Mouse (Mus musculus) lung, adult 10 weeks (tissue): ENCODE data around the gene Ndufc2. TPM values are rescaled to one million over a fixed set of nuclear protein-coding genes. Genes with fewer than 3 reads are reported as not detected.

Source experiments
- polyA plus RNA-seq: library from polyadenylated mRNA; stranded (reverse); fragments of 350-450 nt; fragmentation: Illumina TruSeq; extraction: RNeasy Lipid Tissue Mini Kit (QIAGEN cat#74804); gene quantifications from one replicate; pipeline ENCODE4 v1.2.3, GENCODE M21; 2014; ENCODE audit warnings: low read depth, low replicate concordance; ENCODE audit not compliant: insufficient read depth

Gene Ndufc2
- 276 TPM for polyA plus RNA-seq

DNA sequence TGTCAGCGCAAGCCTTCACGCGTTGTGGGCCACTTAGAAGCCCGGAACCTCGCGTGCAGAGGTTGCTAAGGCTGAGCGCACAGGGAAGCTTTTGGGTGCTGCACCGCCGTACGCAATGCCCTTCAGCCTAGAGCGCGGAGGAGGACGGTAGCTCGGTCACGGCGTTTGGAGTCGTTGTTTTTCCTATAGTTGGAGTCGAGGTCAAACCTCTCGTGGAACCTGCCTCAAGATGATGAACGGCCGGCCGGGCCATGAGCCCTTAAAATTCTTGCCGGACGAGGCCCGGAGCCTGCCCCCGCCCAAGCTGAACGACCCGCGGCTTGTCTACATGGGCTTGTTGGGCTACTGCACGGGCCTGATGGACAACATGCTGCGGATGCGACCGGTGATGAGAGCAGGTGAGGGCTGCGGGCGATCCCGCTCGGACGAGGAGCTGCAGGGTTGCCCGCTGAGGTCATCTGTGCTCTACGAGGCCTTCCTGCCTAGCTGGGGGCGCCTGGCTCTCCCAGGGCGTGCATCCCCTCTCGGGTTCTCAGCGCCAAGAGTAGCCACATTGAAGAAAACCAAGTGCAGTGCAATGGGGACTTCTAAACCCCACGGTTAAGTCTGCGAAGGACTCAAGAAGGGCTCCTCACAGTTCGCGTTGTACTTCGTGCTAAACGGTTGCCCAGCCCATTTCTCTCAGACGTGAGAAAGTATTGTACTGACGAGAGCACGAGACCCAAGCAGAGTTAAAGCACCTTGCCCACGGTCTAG is at the start of gene Ndufc2:
Gene Ndufc2 (plus strand): TSS at position 44 of the 756 bp plus-strand sequence.

GRCm38 (mm10) chr7:97416906-97417777 is 17.3 kb downstream of the Ndufc2 start, which contains the start of gene Thrsp:
TSS of gene Thrsp (minus strand) at chr7:97417730.

GRCm38 (mm10) chr7:97451023-97451422 is 51.2 kb downstream of the Ndufc2 start, which contains the start of gene Kctd14:
TSS of gene Kctd14 (plus strand) at chr7:97451323.

Other genes with a start within 250 kb of the Ndufc2 start
- 2.3 TPM for gene Usp35, start 68.0 kb upstream of the Ndufc2 start, polyA plus RNA-seq
- gene Kctd21, start 67.7 kb upstream of the Ndufc2 start, polyA plus RNA-seq: 6.2 TPM
- gene Alg8, start 28.4 kb upstream of the Ndufc2 start, polyA plus RNA-seq: 6.0 TPM
- 53.9 TPM for gene Thrsp, start 17.7 kb downstream of the Ndufc2 start, polyA plus RNA-seq
- gene Kctd14, start 51.3 kb downstream of the Ndufc2 start, polyA plus RNA-seq: 6.4 TPM
- gene Ints4, start 81.0 kb downstream of the Ndufc2 start, polyA plus RNA-seq: 26.3 TPM
- 53.2 TPM for gene Aamdc, start 179.5 kb downstream of the Ndufc2 start, polyA plus RNA-seq
- gene Rsf1, start 179.9 kb downstream of the Ndufc2 start, polyA plus RNA-seq: 7.0 TPM